Mouse (Mus musculus) lung, adult 18-20 months (tissue): ENCODE results near the gene Ttc34.

Experiments used
- DNase-seq, 2 experiments: peaks; one replicate each; pipeline ENCODE4 v3.0.0; 2022; ENCODE audit warnings: mixed read lengths in 2 of 2

Ttc34 gene

GRCm38 (mm10) chr4:154837170-154837569 is at the start of gene Ttc34:
TSS of gene Ttc34 (plus strand) at chr4:154837459.
- peak; percentile 73 to 79 for DNase-seq

GRCm38 (mm10) chr4:154787960-154788702 is 49.1 kb upstream of the Ttc34 start:
- DNase-seq, result peak in 1 of 2 experiments; percentile 14

DNA sequence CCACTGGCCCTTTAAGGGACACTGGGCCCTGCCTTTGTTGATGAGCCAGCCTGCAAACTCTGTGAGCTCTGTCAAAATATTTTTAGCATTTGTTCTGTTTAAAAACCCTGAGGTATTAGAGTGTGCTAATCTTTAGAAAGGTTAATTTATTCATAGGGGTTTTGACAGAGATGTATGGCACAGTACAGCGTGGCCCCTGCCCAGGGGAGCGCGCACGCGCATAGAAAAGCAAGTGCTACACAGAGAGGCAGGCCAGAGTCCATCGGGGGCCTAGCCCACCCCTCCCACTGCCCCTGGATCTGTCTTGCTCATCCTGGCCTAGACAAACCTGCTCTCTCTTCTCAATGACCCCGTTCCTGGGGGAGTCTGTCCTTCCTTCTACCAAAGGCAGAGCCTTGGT is 45.4 kb upstream of the Ttc34 start:
- no peak for DNase-seq

DNA sequence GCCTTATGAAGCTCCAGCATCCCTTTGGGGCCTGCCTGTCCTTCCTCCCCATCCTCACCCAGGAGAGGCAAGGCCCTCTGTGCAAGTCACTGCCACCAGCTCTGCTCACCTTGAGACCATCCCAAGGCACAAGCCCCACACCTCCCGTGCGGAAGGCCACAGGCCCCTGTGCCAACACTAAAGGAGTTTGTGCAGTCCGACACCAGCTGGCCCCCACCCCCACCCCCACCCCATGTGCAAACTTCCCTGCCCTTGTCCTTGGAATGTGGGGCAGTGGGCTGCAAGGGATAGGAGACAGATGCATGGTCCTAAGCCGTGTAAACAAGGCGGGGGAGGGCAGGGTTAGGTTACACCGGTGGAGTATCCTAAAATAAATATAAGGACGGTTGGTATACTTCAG is 43.8 kb upstream of the Ttc34 start:
- no peak for DNase-seq

GRCm38 (mm10) chr4:154797834-154798233 is 39.4 kb upstream of the Ttc34 start:
- peak; percentile 31 to 49 for DNase-seq

GRCm38 (mm10) chr4:154800543-154800942 is 36.7 kb upstream of the Ttc34 start:
- no peak for DNase-seq

GRCm38 (mm10) chr4:154802210-154802609 is 35.0 kb upstream of the Ttc34 start:
- no peak for DNase-seq

DNA sequence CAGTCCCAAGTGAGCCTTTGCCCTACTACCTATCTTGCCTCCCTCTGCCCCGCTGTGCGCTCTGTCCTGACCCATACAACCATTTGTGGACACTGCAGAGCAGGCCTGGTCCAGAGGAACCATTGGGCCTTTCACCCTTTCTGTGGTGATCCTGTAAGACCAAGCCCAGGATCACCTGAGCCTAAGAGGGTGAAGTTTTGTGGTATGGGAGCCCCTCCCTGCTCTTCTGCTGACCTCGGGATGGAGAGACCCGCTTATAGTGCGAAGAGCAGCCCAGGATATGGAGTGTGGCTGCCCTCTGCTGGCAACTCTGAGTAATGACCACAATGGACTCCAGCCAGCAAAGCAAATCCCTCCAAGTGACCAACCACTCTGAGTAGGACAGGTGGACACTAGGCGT is 11.6 kb upstream of the Ttc34 start:
- peak; percentile 32 to 60 for DNase-seq

GRCm38 (mm10) chr4:154826224-154826623 is 11.0 kb upstream of the Ttc34 start:
- no peak for DNase-seq

DNA sequence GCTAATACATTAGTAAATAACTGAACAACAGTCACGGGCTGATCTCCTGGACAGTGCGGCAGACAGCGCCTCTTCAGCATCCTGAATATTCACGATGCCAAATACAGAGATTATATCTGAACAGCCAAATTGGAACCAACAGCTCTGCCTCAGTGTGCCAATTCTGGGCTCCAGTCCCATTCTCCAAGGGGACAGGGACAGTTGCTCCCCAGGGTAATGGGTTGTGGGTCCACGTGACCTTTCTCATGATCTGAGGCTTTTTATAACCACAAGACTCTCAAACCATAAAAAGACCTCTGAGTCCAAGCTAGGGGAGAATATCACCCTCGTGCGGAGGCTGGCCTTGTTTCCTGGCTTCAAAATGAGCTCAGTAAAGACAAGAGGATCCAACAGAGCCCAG is 10.1 kb upstream of the Ttc34 start:
- DNase-seq, result no peak

GRCm38 (mm10) chr4:154827861-154828610 is 9.2 kb upstream of the Ttc34 start:
- no peak for DNase-seq

DNA sequence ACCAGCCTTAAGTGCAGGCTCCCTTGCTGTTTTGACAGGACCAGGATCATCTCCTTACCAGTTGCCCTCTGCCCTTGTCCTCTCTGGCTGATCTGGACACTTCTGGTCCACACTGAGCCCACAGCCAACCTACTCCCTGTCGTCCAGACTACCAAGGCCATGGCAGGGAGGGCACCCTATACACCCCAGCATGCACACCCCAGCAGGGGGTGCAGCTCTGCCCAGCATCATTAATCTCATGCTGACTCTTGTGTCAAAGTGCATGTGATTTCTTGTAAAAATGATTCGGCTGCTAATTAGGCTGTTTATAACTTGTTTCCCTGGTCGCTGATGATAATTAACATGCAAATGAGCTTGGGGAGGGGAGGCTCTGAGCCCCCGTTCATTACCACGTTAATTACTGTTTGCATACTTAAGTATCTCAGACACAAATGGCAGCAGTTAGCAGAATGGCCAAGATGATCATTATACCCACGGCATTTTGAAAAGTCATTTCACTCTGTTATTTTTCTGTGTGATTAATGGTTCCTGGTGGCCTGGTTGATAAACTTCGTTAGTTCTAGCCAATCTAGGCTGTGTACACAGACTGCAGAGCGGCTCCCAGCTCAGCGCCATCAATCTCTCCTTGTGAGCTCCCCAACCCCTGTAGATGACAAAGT is 5.2 kb upstream of the Ttc34 start:
- DNase-seq, result no peak

- DNase-seq, result no peak
These were observed 910 bp upstream of the Ttc34 start for GRCm38 (mm10) chr4:154836183-154836915.

- no peak for DNase-seq
These were observed 1.5 kb downstream of the Ttc34 start for GRCm38 (mm10) chr4:154838741-154839140.

GRCm38 (mm10) chr4:154839406-154839805 is 2.1 kb downstream of the Ttc34 start:
- no peak for DNase-seq

DNA sequence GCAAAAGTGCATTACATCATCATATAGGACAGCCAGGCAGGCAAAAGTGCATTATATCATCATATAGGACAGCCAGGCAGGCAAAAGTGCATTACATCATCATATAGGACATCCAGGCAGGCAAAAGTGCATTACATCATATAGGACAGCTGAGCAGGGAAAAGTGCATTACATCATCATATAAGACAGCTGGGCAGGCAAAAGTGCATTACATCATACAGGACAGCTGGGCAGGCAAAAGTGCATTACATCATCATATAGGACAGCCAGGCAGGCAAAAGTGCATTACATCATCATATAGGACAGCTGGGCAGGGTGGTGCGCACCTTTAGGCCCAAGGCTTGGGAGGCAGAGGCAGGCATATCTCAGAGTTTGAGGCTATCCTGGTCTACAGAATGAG is 15.4 kb downstream of the Ttc34 start:
- DNase-seq, result no peak

DNA sequence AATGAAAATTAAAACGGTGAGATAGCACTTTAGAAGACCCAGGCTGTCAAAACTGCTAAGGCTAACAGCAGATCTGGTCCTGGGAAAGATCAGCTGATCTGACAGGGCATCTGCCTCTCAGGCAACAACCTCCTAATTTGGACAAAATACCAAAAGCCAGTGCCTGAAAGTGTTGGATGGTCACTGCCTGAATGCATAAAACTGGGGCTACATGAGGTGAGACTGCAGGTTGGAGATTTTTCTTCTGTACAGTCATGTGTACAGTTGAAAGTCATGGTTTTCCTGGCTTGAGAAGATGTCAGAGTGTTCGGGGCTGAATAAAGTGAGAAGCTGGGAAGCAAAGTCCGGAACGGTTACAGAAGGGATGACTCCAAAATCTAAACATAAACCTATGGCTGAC is 16.6 kb downstream of the Ttc34 start:
- DNase-seq, result no peak

- DNase-seq, result no peak
These were observed 17.6 kb downstream of the Ttc34 start for GRCm38 (mm10) chr4:154854676-154855345.

DNA sequence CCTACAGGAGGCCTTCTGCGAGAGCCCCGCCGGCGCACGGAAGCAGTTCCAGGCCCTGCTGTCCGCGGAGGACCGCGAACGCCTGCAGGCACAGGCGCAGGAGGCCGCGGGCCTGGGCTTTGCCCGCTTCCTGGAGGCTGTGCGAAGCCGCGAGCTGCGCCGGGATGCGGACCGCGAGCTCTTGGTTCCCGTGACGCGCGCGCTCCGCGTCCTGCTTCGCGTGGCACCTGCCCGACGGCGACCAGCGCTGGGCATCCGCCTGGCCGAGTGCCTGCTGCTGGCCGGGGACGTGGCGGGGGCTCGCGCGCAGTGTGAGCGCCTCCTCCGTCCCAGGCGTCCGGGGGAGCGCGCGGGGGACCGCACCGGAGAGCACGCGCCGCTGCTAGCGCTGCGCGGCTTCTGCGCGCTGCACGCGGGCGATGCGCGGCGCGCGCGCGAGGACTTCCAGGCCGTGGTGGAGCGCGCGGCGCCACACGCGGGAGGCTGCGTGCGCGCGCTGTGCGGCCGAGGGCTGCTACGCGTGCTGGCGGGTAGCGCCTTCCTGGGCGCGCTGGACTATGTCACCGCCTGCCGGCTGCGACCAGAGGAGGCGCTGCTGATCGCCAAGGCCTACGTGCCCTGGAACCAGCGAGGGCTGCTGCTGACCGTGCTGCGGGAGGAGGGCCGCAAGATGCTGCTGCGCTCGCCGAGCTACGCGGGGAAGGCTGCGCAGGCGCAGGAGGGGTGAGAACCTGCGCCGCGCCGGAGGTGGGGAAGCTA is 18.6 kb downstream of the Ttc34 start:
- peak; percentile 70 to 72 for DNase-seq

DNA sequence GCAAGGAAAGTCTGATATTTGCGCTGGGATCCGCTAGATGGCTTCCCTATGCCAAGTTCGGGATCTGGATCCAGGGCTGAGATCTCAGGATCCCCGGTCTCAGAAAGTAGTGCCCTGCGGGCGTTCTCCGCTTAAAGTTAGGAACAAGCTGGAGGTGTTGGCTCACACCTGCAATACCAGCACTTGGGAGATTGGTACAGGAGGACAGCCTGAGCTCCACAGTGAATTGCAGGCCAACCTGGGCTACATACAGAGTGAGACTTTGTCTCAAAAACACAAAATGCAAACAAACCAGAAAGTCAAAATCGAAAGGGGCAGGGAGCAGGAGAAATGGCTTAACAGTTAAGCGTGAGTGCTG is 19.2 kb downstream of the Ttc34 start:
- DNase-seq, result no peak

- DNase-seq, result no peak
These were observed 19.6 kb downstream of the Ttc34 start for GRCm38 (mm10) chr4:154856882-154857281.
